Mouse (Mus musculus) CH12.LX (cell line): ENCODE results near the gene Slc43a2. TPM values are rescaled to one million over a fixed set of nuclear protein-coding genes. Genes with fewer than 3 reads are reported as not detected.
A peak's percentile ranks its signal among the peaks of the same experiment; 100 is the strongest.

ENCODE experiments used
- DNase-seq: peaks from one replicate; pipeline ENCODE4 v3.0.0-alpha.2; 2013; ENCODE audit errors: extremely low read depth
- H3K27ac ChIP-seq: 2 replicates; pipeline ENCODE4 v1.5.1; 2012; ENCODE audit warnings: low read depth, mild to moderate bottlenecking, control low read depth, moderate library complexity; ENCODE audit not compliant: insufficient read depth
- H3K27me3 ChIP-seq: replicated peaks from 2 replicates; pipeline ENCODE3; 2012; ENCODE audit warnings: inconsistent platforms
- H3K36me3 ChIP-seq, 2 experiments: replicated peaks in 1 of 2; 2 replicates each; pipeline versions ENCODE3 to v1.6.1; 2012; ENCODE audit warnings: inconsistent platforms in 1 of 2, low read length in 1 of 2, mild to moderate bottlenecking in 1 of 2, mixed read lengths in 1 of 2, moderate library complexity in 1 of 2; ENCODE audit not compliant: control insufficient read depth in 1 of 2, insufficient read depth in 1 of 2
- H3K4me1 ChIP-seq, 2 experiments: 2 replicates each; pipeline ENCODE4 v1.6.1; 2012; ENCODE audit warnings: inconsistent platforms in 1 of 2, moderate library complexity in 1 of 2; ENCODE audit not compliant: insufficient read depth in 2 of 2, control insufficient read depth in 1 of 2
- H3K4me2 ChIP-seq: 2 replicates; pipeline ENCODE4 v1.6.1; 2012; ENCODE audit warnings: low read depth, mild to moderate bottlenecking, control low read depth; ENCODE audit not compliant: poor library complexity, insufficient read depth, severe bottlenecking
- H3K4me3 ChIP-seq, 3 experiments: fragments of 150-350 bp in 1 of 3; sonication (generic) in 1 of 3; replicated peaks in 1 of 3; 2 replicates each; pipeline versions ENCODE3 to v1.5.1; 2011 to 2012; ENCODE audit warnings: low read depth in 2 of 3, low read length in 2 of 3, mild to moderate bottlenecking in 2 of 3, moderate library complexity in 2 of 3, control low read depth in 1 of 3, improper control_type of control experiment in 1 of 3, inconsistent platforms in 1 of 3, mixed read lengths in 1 of 3; ENCODE audit not compliant: poor library complexity in 1 of 3
- H3K79me2 ChIP-seq: replicated peaks from 2 replicates; pipeline ENCODE4 v1.6.1; 2012; ENCODE audit warnings: mild to moderate bottlenecking, moderate library complexity; ENCODE audit not compliant: control insufficient read depth, poor library complexity, insufficient read depth, severe bottlenecking; ENCODE audit errors: extremely low read depth
- H3K9ac ChIP-seq: 2 replicates; pipeline ENCODE4 v1.6.1; 2012; ENCODE audit warnings: low read depth, mild to moderate bottlenecking, control low read depth, moderate library complexity; ENCODE audit not compliant: insufficient read depth
- H3K9me3 ChIP-seq: replicated peaks from 2 replicates; pipeline ENCODE3; 2012; ENCODE audit warnings: low read length, inconsistent platforms, mixed read lengths
- BHLHE40 ChIP-seq: IDR thresholded peaks from 2 replicates; pipeline ENCODE4 v1.6.1; 2011; ENCODE audit warnings: mild to moderate bottlenecking, low read depth, low read length, improper control_type of control experiment
- CHD1 ChIP-seq: IDR thresholded peaks from 2 replicates; pipeline ENCODE4 v1.6.1; 2012; ENCODE audit warnings: low read depth, low read length, improper control_type of control experiment, inconsistent platforms
- CTCF ChIP-seq, 2 experiments: IDR thresholded peaks in 1 of 2; conservative IDR thresholded peaks in 1 of 2; 2 replicates each; pipeline ENCODE4 v1.5.1; 2011 to 2012; ENCODE audit warnings: low read depth in 2 of 2, low read length in 2 of 2, improper control_type of control experiment in 1 of 2, inconsistent platforms in 1 of 2, mild to moderate bottlenecking in 1 of 2, moderate library complexity in 1 of 2
- E2F4 ChIP-seq: IDR thresholded peaks from 2 replicates; pipeline ENCODE4 v1.6.1; 2011; ENCODE audit warnings: low read depth, low read length, improper control_type of control experiment; ENCODE audit not compliant: insufficient replicate concordance
- HCFC1 ChIP-seq: IDR thresholded peaks from 2 replicates; pipeline ENCODE4 v1.6.1; 2012; ENCODE audit warnings: low read depth, mild to moderate bottlenecking, inconsistent platforms, low read length, improper control_type of control experiment
- IRF4 ChIP-seq: IDR thresholded peaks from 2 replicates; pipeline ENCODE4 v1.6.1; 2014; ENCODE audit warnings: low read depth, mild to moderate bottlenecking, inconsistent platforms, low read length, improper control_type of control experiment
- JUN ChIP-seq: IDR thresholded peaks from 2 replicates; pipeline ENCODE4 v1.6.1; 2011; ENCODE audit warnings: low read depth, mild to moderate bottlenecking, low read length, improper control_type of control experiment, moderate library complexity; ENCODE audit not compliant: insufficient read depth
- MAFK ChIP-seq: IDR thresholded peaks from 2 replicates; pipeline ENCODE4 v1.6.1; 2011; ENCODE audit warnings: low read length, improper control_type of control experiment; ENCODE audit not compliant: insufficient replicate concordance
- MAX ChIP-seq: IDR thresholded peaks from 2 replicates; pipeline ENCODE4 v1.6.1; 2011; ENCODE audit warnings: low read length, improper control_type of control experiment
- NELFE ChIP-seq: IDR thresholded peaks from 2 replicates; pipeline ENCODE4 v1.6.1; 2011; ENCODE audit warnings: low read depth, low read length, improper control_type of control experiment
- NRF1 ChIP-seq: IDR thresholded peaks from 2 replicates; pipeline ENCODE4 v1.6.1; 2014; ENCODE audit warnings: low read depth, mild to moderate bottlenecking, inconsistent platforms, low read length, improper control_type of control experiment, moderate library complexity
- POLR2A ChIP-seq: IDR thresholded peaks from 2 replicates; pipeline ENCODE4 v1.6.1; 2011; ENCODE audit warnings: low read depth, mild to moderate bottlenecking, improper control_type of control experiment, low read length
- POLR2AphosphoS2 ChIP-seq: IDR thresholded peaks from 2 replicates; pipeline ENCODE4 v1.6.1; 2011; ENCODE audit warnings: low read depth, low read length, improper control_type of control experiment
- TBP ChIP-seq: conservative IDR thresholded peaks from 2 replicates; pipeline ENCODE4 v1.6.1; 2011; ENCODE audit warnings: low read depth, low read length, improper control_type of control experiment
- TCF12 ChIP-seq: IDR thresholded peaks from 2 replicates; pipeline ENCODE4 v1.6.1; 2014; ENCODE audit warnings: low read depth, mild to moderate bottlenecking, inconsistent platforms, low read length, improper control_type of control experiment
- ZKSCAN1 ChIP-seq: IDR thresholded peaks from 2 replicates; pipeline ENCODE4 v1.6.1; 2012; ENCODE audit warnings: low read depth, inconsistent platforms, low read length, improper control_type of control experiment, borderline replicate concordance
- ZMIZ1 ChIP-seq: IDR thresholded peaks from 2 replicates; pipeline ENCODE4 v1.6.1; 2012; ENCODE audit warnings: low read depth, mild to moderate bottlenecking, inconsistent platforms, low read length, improper control_type of control experiment
- dilution Hi-C: fragments of 300-500 bp; cut with MboI; formaldehyde crosslinking; loops from 2 replicates; pipeline ENCODE4 v1.14.3; 2020; ENCODE audit warnings: low sequenced_read_pairs; ENCODE audit not compliant: extremely low pct_unique_long_range_greater_than_20kb, extremely low pct_ligation_motif_present
- in situ Hi-C: fragments of 300-500 bp; cut with MboI; formaldehyde crosslinking; loops from 3 replicates; pipeline ENCODE4 v1.14.3; 2019; ENCODE audit warnings: low sequenced_read_pairs, low pct_ligation_motif_present, low pct_unique_long_range_greater_than_20kb, mixed read lengths
- polyA plus RNA-seq: library from polyadenylated mRNA; unstranded; fragments of >175 nt; gene quantifications from 2 replicates; pipeline ENCODE4 v1.2.1, GENCODE M21; 2012; ENCODE audit warnings: low read depth; ENCODE audit not compliant: insufficient read length
- total RNA-seq, 2 experiments: library from RNA; depleted of rRNA; stranded (reverse); fragments of 300-350 nt in 1 of 2; fragments of >200 nt in 1 of 2; gene quantifications; 2 replicates each; pipeline ENCODE4 v1.2.3; 2012 to 2014

Slc43a2 gene
- total and polyA plus RNA-seq, 3 experiments = 5.0 to 8.9 (median 8.8) TPM

DNA sequence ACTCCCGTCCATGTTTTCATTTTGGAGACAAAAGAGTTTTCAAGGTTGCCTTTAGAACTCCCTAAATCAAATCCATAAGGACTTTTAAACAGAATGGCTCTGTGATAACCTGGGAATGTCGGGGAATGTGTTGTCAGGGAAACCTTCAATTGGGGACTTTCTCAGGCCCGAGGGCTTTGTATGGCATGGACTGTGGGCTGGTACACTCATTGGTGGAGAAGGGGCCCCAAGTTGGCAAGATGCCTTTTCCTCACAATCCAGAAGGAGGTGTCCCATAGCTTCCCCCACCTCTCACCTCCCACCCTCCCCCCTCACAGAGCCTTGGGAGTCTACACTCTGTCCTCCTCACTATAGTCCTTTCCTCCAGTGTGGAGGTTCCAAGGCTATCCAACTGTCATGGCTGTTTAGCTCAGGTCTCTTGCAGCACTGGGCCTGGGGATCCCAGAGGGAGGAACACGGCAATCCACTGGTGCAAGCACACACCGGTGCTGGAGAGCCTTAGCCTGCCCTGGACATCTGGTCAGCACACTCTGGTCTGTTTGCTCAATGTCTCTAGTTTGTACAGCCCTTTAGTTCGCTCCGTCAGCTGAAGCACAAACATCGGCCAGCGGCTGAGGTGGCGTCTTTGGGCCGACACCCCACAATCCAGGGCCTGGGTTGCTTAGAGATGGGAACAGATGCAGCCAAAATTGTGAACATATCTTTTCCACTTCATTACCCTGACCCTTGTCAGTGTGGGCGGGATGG lies 18.9 kb downstream of the Slc43a2 start:
- TF ChIP-seq JUN = no peak
- no peak for TF ChIP-seq ZKSCAN1
- TF ChIP-seq BHLHE40 = no peak
- TF ChIP-seq NELFE = no peak
- no peak for TF ChIP-seq IRF4
- no peak for TF ChIP-seq POLR2A
- no peak for TF ChIP-seq E2F4
- no peak for TF ChIP-seq MAX
- TF ChIP-seq TCF12 = no peak
- TF ChIP-seq TBP = no peak
- TF ChIP-seq HCFC1 = no peak
- no peak for TF ChIP-seq POLR2AphosphoS2
- Histone ChIP-seq H3K4me1 (peaks cover 27 to 54% of the 10 kb centered on the region in 2 experiments), H3K79me2 (no peaks in the 10 kb centered on the region), H3K36me3 (peaks cover 0 to 33% of the 10 kb centered on the region in 2 experiments), H3K9me3 (no peaks in the 10 kb centered on the region), H3K9ac (peak overlapping the region; percentile 11; the same call in 1 of the 2 replicates), H3K27ac (no peak overlapping the region), H3K4me2 (no peak overlapping the region), H3K27me3 (no peaks in the 10 kb centered on the region), H3K4me3 (no peak overlapping the region)
- dilution Hi-C loops = no loop called here
- no peak for DNase-seq
- in situ Hi-C loops = no loop called here

DNA sequence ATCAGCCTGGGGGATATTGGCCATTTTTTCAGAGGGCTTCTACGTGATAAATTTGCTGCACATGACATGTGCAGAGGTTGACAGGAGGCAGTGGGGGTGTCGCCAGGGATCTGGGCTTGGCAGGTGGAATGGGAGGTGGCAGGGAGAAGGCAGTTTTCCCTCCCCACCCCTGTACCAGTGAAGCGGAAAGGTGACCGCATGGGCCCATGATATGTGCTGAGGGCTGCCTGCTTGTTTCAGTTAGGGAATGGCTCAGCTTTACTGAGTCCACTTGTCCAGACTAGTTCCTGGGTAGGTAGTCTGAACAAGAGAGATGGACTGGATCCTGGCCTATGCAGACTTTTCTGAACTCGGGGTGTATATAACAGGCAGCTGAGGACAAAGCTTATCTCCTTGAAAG lies 19.8 kb downstream of the Slc43a2 start:
- dilution Hi-C loops (no loop called here), in situ Hi-C loops (no loop called here)
- H3K36me3 ChIP-seq = peaks cover 0 to 24% of the 10 kb centered on the region in 2 experiments
- DNase-seq = no peak
- H3K27me3 ChIP-seq = no peaks in the 10 kb centered on the region
- no peaks in the 10 kb centered on the region for H3K9me3 ChIP-seq
- no peaks in the 10 kb centered on the region for H3K79me2 ChIP-seq
- no peak overlapping the region for H3K4me2 ChIP-seq
- no peak overlapping the region for H3K27ac ChIP-seq
- TF ChIP-seq NRF1 = no peak
- TF ChIP-seq CTCF (conservative IDR thresholded peaks at IDR 0.05 in 1 of 2, IDR thresholded peaks at IDR 0.05 in 1 of 2; ENCODE audit: low read depth in 2 of 2, low read length in 2 of 2) = no peak
- TF ChIP-seq MAFK = no peak
- TF ChIP-seq CHD1 = no peak
- TF ChIP-seq ZMIZ1 = no peak
- no peak overlapping the region for H3K9ac ChIP-seq
- H3K4me3 ChIP-seq = no peak overlapping the region
- H3K4me1 ChIP-seq = peaks cover 27 to 49% of the 10 kb centered on the region in 2 experiments
